Mouse (Mus musculus): ENCODE results near the gene Sh3d21. TPM values are rescaled to one million over a fixed set of nuclear protein-coding genes. Genes with fewer than 3 reads are reported as not detected.

Sh3d21 gene
- total and polyA plus RNA-seq, 3 experiments, result 0.31 to 1.3 TPM; not detected in 1

DNA sequence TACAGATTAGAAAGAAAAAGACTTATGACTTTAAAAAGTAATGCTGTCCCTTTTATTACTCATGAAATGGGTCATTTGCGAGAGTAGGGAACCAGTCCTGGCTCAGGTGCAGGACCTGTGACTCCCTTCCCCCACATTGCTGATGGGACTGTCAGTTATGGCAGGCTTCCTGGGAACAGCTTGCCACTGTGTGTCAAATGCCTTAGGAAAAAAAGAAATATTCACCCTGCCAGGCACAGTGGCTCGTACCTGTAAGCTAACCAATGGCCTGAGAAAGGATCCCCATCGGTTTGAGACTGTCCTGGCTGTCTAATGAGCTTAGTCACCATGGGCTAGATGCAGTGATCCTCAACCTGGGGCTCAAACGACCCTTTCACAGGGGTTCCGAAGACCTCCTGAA lies 43.2 kb downstream of the Sh3d21 start:
- Histone ChIP-seq H3K4me1 (ENCODE audit: control insufficient read depth in 1 of 2, insufficient read depth in 2 of 2, low read length in 2 of 2) (no peaks in the 10 kb centered on the region), H3K9me3 (replicated peaks; ENCODE audit: insufficient read depth, low read length) (no peaks in the 10 kb centered on the region), H3K27ac (ENCODE audit: control insufficient read depth, low read depth, low read length) (no peak overlapping the region), H3K79me2 (ENCODE audit: control insufficient read depth, insufficient read depth, low read length, poor library complexity) (peaks cover 1% of the 10 kb centered on the region; the same call in 1 of the 2 replicates), H3K27me3 (ENCODE audit: control insufficient read depth in 1 of 2, insufficient read depth in 2 of 2, low read length in 2 of 2) (no peaks in the 10 kb centered on the region), H3K4me3 (ENCODE audit: control insufficient read depth in 1 of 2, insufficient read depth in 1 of 2, low read depth in 2 of 2, low read length in 2 of 2) (no peak overlapping the region), H3K9ac (ENCODE audit: control insufficient read depth, low read depth, low read length, poor library complexity, severe bottlenecking) (no peak overlapping the region), H3K36me3 (ENCODE audit: control insufficient read depth in 1 of 2, insufficient read depth in 2 of 2, low read length in 2 of 2) (peaks cover 0 to 8% of the 10 kb centered on the region in 2 experiments; a peak in 1 of 4 replicates)
- TF ChIP-seq USF1 (IDR thresholded peaks at IDR 0.05; ENCODE audit: low read depth, low read length) (no peak), ZMIZ1 (IDR thresholded peaks at IDR 0.05; ENCODE audit: low read depth, low read length) (no peak), ETS1 (IDR thresholded peaks at IDR 0.05; ENCODE audit: low read depth, low read length) (no peak)
- no peak for DNase-seq (ENCODE audit: low read depth, low spot score)

DNA sequence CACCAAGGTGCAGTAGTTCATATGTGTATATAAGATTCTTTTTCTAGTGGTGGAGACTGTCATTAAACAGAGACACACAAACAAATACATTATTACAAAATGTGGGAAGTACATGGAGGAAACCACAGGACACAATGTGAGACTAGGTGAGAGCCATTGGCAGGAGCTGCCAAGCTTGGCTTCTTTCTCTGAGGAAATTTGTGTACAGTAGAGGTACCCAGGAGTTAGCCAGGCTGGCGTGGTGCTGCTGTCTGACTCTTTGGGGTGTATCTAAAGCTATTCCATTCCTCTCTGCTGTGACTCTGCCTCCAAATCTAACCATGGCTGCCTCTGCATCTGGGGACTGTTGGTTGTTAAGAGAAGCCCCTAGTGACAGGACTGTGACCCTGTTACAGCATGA lies 44.2 kb downstream of the Sh3d21 start:
- Histone ChIP-seq H3K36me3 (ENCODE audit: control insufficient read depth in 1 of 2, insufficient read depth in 2 of 2, low read length in 2 of 2) (peaks cover 0 to 6% of the 10 kb centered on the region in 2 experiments; a peak in 1 of 4 replicates), H3K4me3 (ENCODE audit: control insufficient read depth in 1 of 2, insufficient read depth in 1 of 2, low read depth in 2 of 2, low read length in 2 of 2) (no peak overlapping the region), H3K27me3 (ENCODE audit: control insufficient read depth in 1 of 2, insufficient read depth in 2 of 2, low read length in 2 of 2) (no peaks in the 10 kb centered on the region), H3K9ac (ENCODE audit: control insufficient read depth, low read depth, low read length, poor library complexity, severe bottlenecking) (no peak overlapping the region), H3K9me3 (replicated peaks; ENCODE audit: insufficient read depth, low read length) (no peaks in the 10 kb centered on the region), H3K4me1 (ENCODE audit: control insufficient read depth in 1 of 2, insufficient read depth in 2 of 2, low read length in 2 of 2) (no peaks in the 10 kb centered on the region), H3K79me2 (ENCODE audit: control insufficient read depth, insufficient read depth, low read length, poor library complexity) (peaks cover 1% of the 10 kb centered on the region), H3K27ac (ENCODE audit: control insufficient read depth, low read depth, low read length) (no peak overlapping the region)
- TF ChIP-seq ZC3H11A (IDR thresholded peaks at IDR 0.05; ENCODE audit: low read depth, low read length), result no peak
- TF ChIP-seq CHD2 (IDR thresholded peaks at IDR 0.05; ENCODE audit: low read length), result no peak
- TF ChIP-seq ZKSCAN1 (IDR thresholded peaks at IDR 0.05; ENCODE audit: low read depth, low read length), result no peak
- no peak for DNase-seq (ENCODE audit: low read depth, low spot score)

- Histone ChIP-seq H3K27me3 (ENCODE audit: control insufficient read depth in 1 of 2, insufficient read depth in 2 of 2, low read length in 2 of 2) (no peaks in the 10 kb centered on the region), H3K9me3 (replicated peaks; ENCODE audit: insufficient read depth, low read length) (no peaks in the 10 kb centered on the region), H3K4me3 (ENCODE audit: control insufficient read depth in 1 of 2, insufficient read depth in 1 of 2, low read depth in 2 of 2, low read length in 2 of 2) (no peak overlapping the region), H3K36me3 (ENCODE audit: control insufficient read depth in 1 of 2, insufficient read depth in 2 of 2, low read length in 2 of 2) (peaks cover 0 to 6% of the 10 kb centered on the region in 2 experiments; a peak in 1 of 4 replicates), H3K27ac (ENCODE audit: control insufficient read depth, low read depth, low read length) (no peak overlapping the region), H3K4me1 (ENCODE audit: control insufficient read depth in 1 of 2, insufficient read depth in 2 of 2, low read length in 2 of 2) (no peaks in the 10 kb centered on the region), H3K79me2 (ENCODE audit: control insufficient read depth, insufficient read depth, low read length, poor library complexity) (peaks cover 1% of the 10 kb centered on the region), H3K9ac (ENCODE audit: control insufficient read depth, low read depth, low read length, poor library complexity, severe bottlenecking) (no peak overlapping the region)
- no peak for TF ChIP-seq NELFE (IDR thresholded peaks at IDR 0.05; ENCODE audit: low read depth, low read length)
- TF ChIP-seq TAL1 (IDR thresholded peaks at IDR 0.05; ENCODE audit: low read length), result no peak
- no peak for TF ChIP-seq SMC3 (IDR thresholded peaks at IDR 0.05; ENCODE audit: low read depth, low read length)
- no peak for TF ChIP-seq MAZ (IDR thresholded peaks at IDR 0.05; ENCODE audit: low read depth, low read length)
- no peak for TF ChIP-seq ELF1 (IDR thresholded peaks at IDR 0.05; ENCODE audit: low read depth, low read length)
- no peak for TF ChIP-seq ZKSCAN1 (IDR thresholded peaks at IDR 0.05; ENCODE audit: low read depth, low read length)
- no peak for TF ChIP-seq MEF2A (IDR thresholded peaks at IDR 0.05; ENCODE audit: extremely low read depth, insufficient replicate concordance, low read depth, low read length, poor library complexity, severe bottlenecking)
- TF ChIP-seq KAT2A (conservative IDR thresholded peaks at IDR 0.05; ENCODE audit: low read depth, low read length), result no peak
- TF ChIP-seq SIN3A (IDR thresholded peaks at IDR 0.05; ENCODE audit: low read length), result no peak
- no peak for TF ChIP-seq ZC3H11A (IDR thresholded peaks at IDR 0.05; ENCODE audit: low read depth, low read length)
- no peak for TF ChIP-seq MAX (IDR thresholded peaks at IDR 0.05; ENCODE audit: low read length)
- TF ChIP-seq MAFK (IDR thresholded peaks at IDR 0.05; ENCODE audit: borderline replicate concordance, low read depth, low read length), result no peak
- TF ChIP-seq UBTF (IDR thresholded peaks at IDR 0.05; ENCODE audit: borderline replicate concordance, insufficient read depth, low read depth, low read length), result no peak
- no peak for TF ChIP-seq USF2 (IDR thresholded peaks at IDR 0.05; ENCODE audit: borderline replicate concordance in 1 of 2, insufficient read depth in 1 of 2, low read depth in 1 of 2, low read length in 2 of 2)
- no peak for TF ChIP-seq RCOR1 (IDR thresholded peaks at IDR 0.05; ENCODE audit: low read depth, low read length)
- no peak for TF ChIP-seq TBP (IDR thresholded peaks at IDR 0.05; ENCODE audit: low read depth, low read length)
- no peak for TF ChIP-seq BHLHE40 (IDR thresholded peaks at IDR 0.05; ENCODE audit: borderline replicate concordance, low read depth, low read length)
- no peak for TF ChIP-seq POLR2AphosphoS5 (IDR thresholded peaks at IDR 0.05; ENCODE audit: borderline replicate concordance, low read depth, low read length)
- TF ChIP-seq CHD1 (IDR thresholded peaks at IDR 0.05; ENCODE audit: low read depth, low read length), result no peak
- DNase-seq (ENCODE audit: low read depth, low spot score), result no peak
Measured at GRCm38 (mm10) chr4:126118651-126119050, 44.6 kb downstream of the Sh3d21 start.
